Mouse (Mus musculus): Measurements from ENCODE around the gene Urb2. TPM values are rescaled to one million over a fixed set of nuclear protein-coding genes. Genes with fewer than 3 reads are reported as not detected.

Gene Urb2
- total RNA-seq (2014; fragmentation: Nextera tagmentation) = 19.5 and 24.8 TPM in 2 replicates
- total RNA-seq (2017) = 19.3 and 19.4 TPM in 2 replicates
- 2.2 and 3.8 TPM in 2 replicates for polyA plus RNA-seq (2012)

- Histone ChIP-seq H3K9me3 (replicated peaks) (no peaks in the 10 kb centered on the region), H3K27me3 (ENCODE audit: insufficient read depth, low read length) (no peaks in the 10 kb centered on the region), H3K4me1 (ENCODE audit: insufficient read depth, low read depth, low read length) (peaks cover 53% of the 10 kb centered on the region), H3K36me3 (replicated peaks) (peaks cover 60% of the 10 kb centered on the region), H3K4me3 (ENCODE audit: low read depth, low read length) (peak within 1 kb of the TSS; percentile 81)
- TF ChIP-seq GATA1 (IDR thresholded peaks at IDR 0.05; ENCODE audit: borderline replicate concordance, low read length) (no peak), GATA2 (IDR thresholded peaks at IDR 0.05; ENCODE audit: borderline replicate concordance, low read depth, low read length) (no peak), TAL1 (conservative IDR thresholded peaks at IDR 0.05; ENCODE audit: low read depth, low read length) (no peak), POLR2AphosphoS5 (IDR thresholded peaks at IDR 0.05; ENCODE audit: insufficient replicate concordance, low read depth, low read length) (no peak), CTCF (IDR thresholded peaks at IDR 0.05; ENCODE audit: low read depth, low read length) (no peak)
- ATAC-seq (ENCODE audit: extremely low read depth, insufficient number of reproducible peaks, low FRiP score, poor library complexity, severe bottlenecking) (peak; percentile 75), DNase-seq (ENCODE audit: low spot score) (peak; percentile 90)
Measured at GRCm38 (mm10) chr8:124021237-124022227, at the start of gene Urb2, which contains the start of gene Taf5l. TSS of gene Urb2 (plus strand) at chr8:124021508. TSS of gene Taf5l (minus strand) at chr8:124021397.

GRCm38 (mm10) chr8:123973495-123973894, 47.8 kb upstream of the Urb2 start:
- no peak for TF ChIP-seq GATA2 (IDR thresholded peaks at IDR 0.05; ENCODE audit: borderline replicate concordance, low read depth, low read length)
- no peak for TF ChIP-seq TAL1 (conservative IDR thresholded peaks at IDR 0.05; ENCODE audit: low read depth, low read length)
- TF ChIP-seq CTCF (IDR thresholded peaks at IDR 0.05; ENCODE audit: low read depth, low read length) = no peak
- TF ChIP-seq POLR2AphosphoS5 (IDR thresholded peaks at IDR 0.05; ENCODE audit: insufficient replicate concordance, low read depth, low read length) = no peak
- TF ChIP-seq GATA1 (IDR thresholded peaks at IDR 0.05; ENCODE audit: borderline replicate concordance, low read length) = no peak
- DNase-seq (ENCODE audit: low spot score) (no peak), ATAC-seq (ENCODE audit: extremely low read depth, insufficient number of reproducible peaks, low FRiP score, poor library complexity, severe bottlenecking) (no peak)
- H3K27me3 ChIP-seq (ENCODE audit: insufficient read depth, low read length) = no peaks in the 10 kb centered on the region
- peaks cover 86% of the 10 kb centered on the region for H3K36me3 ChIP-seq (replicated peaks)
- H3K4me3 ChIP-seq (ENCODE audit: low read depth, low read length) = no peak overlapping the region
- H3K9me3 ChIP-seq (replicated peaks) = peaks cover 8% of the 10 kb centered on the region
- peaks cover 38% of the 10 kb centered on the region for H3K4me1 ChIP-seq (ENCODE audit: insufficient read depth, low read depth, low read length)

- Histone ChIP-seq H3K27me3 (ENCODE audit: insufficient read depth, low read length) (no peaks in the 10 kb centered on the region), H3K4me3 (ENCODE audit: low read depth, low read length) (no peak overlapping the region; the same call in 1 of the 2 replicates), H3K36me3 (replicated peaks) (peaks cover 61% of the 10 kb centered on the region), H3K4me1 (ENCODE audit: insufficient read depth, low read depth, low read length) (peaks cover 64% of the 10 kb centered on the region), H3K9me3 (replicated peaks) (peaks cover 8% of the 10 kb centered on the region)
- no peak for DNase-seq (ENCODE audit: low spot score)
- no peak for ATAC-seq (ENCODE audit: extremely low read depth, insufficient number of reproducible peaks, low FRiP score, poor library complexity, severe bottlenecking)
- TF ChIP-seq POLR2AphosphoS5 (IDR thresholded peaks at IDR 0.05; ENCODE audit: insufficient replicate concordance, low read depth, low read length) (no peak), GATA2 (IDR thresholded peaks at IDR 0.05; ENCODE audit: borderline replicate concordance, low read depth, low read length) (no peak), CTCF (IDR thresholded peaks at IDR 0.05; ENCODE audit: low read depth, low read length) (no peak), GATA1 (IDR thresholded peaks at IDR 0.05; ENCODE audit: borderline replicate concordance, low read length) (no peak), TAL1 (conservative IDR thresholded peaks at IDR 0.05; ENCODE audit: low read depth, low read length) (no peak)
Measured at GRCm38 (mm10) chr8:123977499-123977898, 43.8 kb upstream of the Urb2 start.

- H3K9me3 ChIP-seq (replicated peaks) = peaks cover 8% of the 10 kb centered on the region
- H3K4me1 ChIP-seq (ENCODE audit: insufficient read depth, low read depth, low read length) = peaks cover 62% of the 10 kb centered on the region
- H3K27me3 ChIP-seq (ENCODE audit: insufficient read depth, low read length) = no peaks in the 10 kb centered on the region
- TF ChIP-seq TAL1 (conservative IDR thresholded peaks at IDR 0.05; ENCODE audit: low read depth, low read length) (no peak), POLR2AphosphoS5 (IDR thresholded peaks at IDR 0.05; ENCODE audit: insufficient replicate concordance, low read depth, low read length) (no peak), CTCF (IDR thresholded peaks at IDR 0.05; ENCODE audit: low read depth, low read length) (no peak), GATA2 (IDR thresholded peaks at IDR 0.05; ENCODE audit: borderline replicate concordance, low read depth, low read length) (no peak), GATA1 (IDR thresholded peaks at IDR 0.05; ENCODE audit: borderline replicate concordance, low read length) (no peak)
- H3K4me3 ChIP-seq (ENCODE audit: low read depth, low read length) = peak overlapping the region; percentile 49; the same call in 1 of the 2 replicates
- DNase-seq (ENCODE audit: low spot score) = no peak
- ATAC-seq (ENCODE audit: extremely low read depth, insufficient number of reproducible peaks, low FRiP score, poor library complexity, severe bottlenecking) = no peak
- peaks cover 54% of the 10 kb centered on the region for H3K36me3 ChIP-seq (replicated peaks)
Measured at GRCm38 (mm10) chr8:123978166-123978838, 43.0 kb upstream of the Urb2 start.

- TF ChIP-seq GATA2 (IDR thresholded peaks at IDR 0.05; ENCODE audit: borderline replicate concordance, low read depth, low read length) = no peak
- no peak for TF ChIP-seq CTCF (IDR thresholded peaks at IDR 0.05; ENCODE audit: low read depth, low read length)
- no peak for TF ChIP-seq GATA1 (IDR thresholded peaks at IDR 0.05; ENCODE audit: borderline replicate concordance, low read length)
- no peak for TF ChIP-seq POLR2AphosphoS5 (IDR thresholded peaks at IDR 0.05; ENCODE audit: insufficient replicate concordance, low read depth, low read length)
- TF ChIP-seq TAL1 (conservative IDR thresholded peaks at IDR 0.05; ENCODE audit: low read depth, low read length) = no peak
- Histone ChIP-seq H3K27me3 (ENCODE audit: insufficient read depth, low read length) (no peaks in the 10 kb centered on the region), H3K4me3 (ENCODE audit: low read depth, low read length) (peak overlapping the region; percentile 49; the same call in 1 of the 2 replicates), H3K9me3 (replicated peaks) (peaks cover 8% of the 10 kb centered on the region), H3K4me1 (ENCODE audit: insufficient read depth, low read depth, low read length) (peaks cover 62% of the 10 kb centered on the region), H3K36me3 (replicated peaks) (peaks cover 50% of the 10 kb centered on the region)
- DNase-seq (ENCODE audit: low spot score) (peak; percentile 65), ATAC-seq (ENCODE audit: extremely low read depth, insufficient number of reproducible peaks, low FRiP score, poor library complexity, severe bottlenecking) (peak; percentile 61)
Measured at GRCm38 (mm10) chr8:123978926-123979325, 42.4 kb upstream of the Urb2 start.

All from G1E (cell line).